Mouse (Mus musculus) cerebellum, postnatal 14 days (tissue): ENCODE results near the gene C530008M17Rik.
"Not testable (repeated sequence)": the region's sequence is repeated elsewhere in the genome, so short reads cannot be mapped to it uniquely, and the experiment has no call there.

Experiments
- DNase-seq, 2 experiments: peaks; one replicate each; pipeline ENCODE4 v3.0.0; 2021; ENCODE audit warnings: mixed read lengths in 2 of 2

The C530008M17Rik gene

DNA sequence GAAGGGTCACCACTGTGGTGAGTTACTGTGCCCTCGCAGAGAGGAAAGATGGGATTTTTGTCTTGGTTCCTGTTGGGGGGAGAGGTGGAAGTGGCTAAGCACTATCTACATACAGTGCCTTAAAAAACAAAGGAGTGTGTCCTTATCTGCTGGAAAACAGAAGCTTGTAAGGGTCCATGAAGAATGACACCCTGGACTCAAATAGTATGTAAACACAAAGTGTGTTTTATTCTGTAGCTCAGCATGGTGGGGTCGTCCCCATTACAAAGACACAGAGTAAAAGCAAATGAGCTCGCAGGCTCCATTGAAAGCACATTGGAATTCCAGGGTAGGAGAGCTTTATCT is 249.8 kb downstream of the C530008M17Rik start:
- DNase-seq, result no peak

DNA sequence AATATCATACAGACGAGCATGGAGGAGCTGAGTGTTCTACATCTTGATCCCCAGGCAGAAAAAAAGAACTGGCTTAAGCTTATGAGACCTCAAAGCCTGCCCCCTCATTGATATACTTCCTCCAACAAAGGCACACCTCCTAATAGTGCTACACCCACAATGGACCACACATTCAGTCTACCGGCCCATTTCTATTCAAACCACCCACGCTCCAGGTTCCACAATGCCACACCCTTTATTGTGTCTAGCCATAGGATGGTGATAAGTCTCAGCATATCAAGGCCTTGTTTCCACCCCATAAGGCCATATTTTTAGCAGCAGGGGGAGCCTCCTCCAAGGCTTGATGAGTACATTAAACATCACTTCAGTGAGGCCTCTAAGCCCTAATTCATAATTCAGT is 254.5 kb downstream of the C530008M17Rik start:
- no peak for DNase-seq

- not testable (repeated sequence) for DNase-seq
Observed at GRCm38 (mm10) chr5:76912522-76912921, 256.2 kb downstream of the C530008M17Rik start.

DNA sequence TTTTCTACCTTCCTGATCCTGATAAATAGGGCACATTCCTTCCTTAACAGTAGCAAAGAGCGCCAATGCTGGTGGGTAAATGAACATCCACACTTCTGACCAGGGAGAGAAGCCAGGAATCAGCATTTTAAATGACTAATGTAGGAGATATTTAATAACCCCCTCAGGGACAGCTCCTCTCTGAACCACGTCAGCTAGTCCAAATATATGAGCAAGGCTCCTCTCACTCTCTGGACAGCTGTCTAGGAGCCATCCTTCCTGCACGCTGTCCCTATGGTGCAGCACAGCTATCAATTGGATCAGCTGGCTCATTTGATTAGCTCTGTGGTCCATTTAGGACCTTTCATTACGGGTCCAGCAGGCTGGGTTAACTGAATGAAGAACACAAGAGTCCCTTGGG is 266.5 kb downstream of the C530008M17Rik start:
- DNase-seq, result no peak
